Mouse (Mus musculus) bone marrow, adult 2 months (tissue): Measurements from ENCODE around the gene Rtl5. TPM values are rescaled to one million over a fixed set of nuclear protein-coding genes. Genes with fewer than 3 reads are reported as not detected.

Source experiments
- H3K27ac ChIP-seq: fragments of 200-500 bp; 2 replicates; pipeline ENCODE4 v1.5.1; 2012; ENCODE audit warnings: low read depth, mild to moderate bottlenecking, control low read depth, inconsistent platforms, low read length; ENCODE audit not compliant: control insufficient read depth, poor library complexity, insufficient read depth
- H3K4me1 ChIP-seq: fragments of 200-500 bp; 2 replicates; pipeline ENCODE4 v1.6.1; 2011; ENCODE audit warnings: low read length; ENCODE audit not compliant: control insufficient read depth, insufficient read depth
- H3K4me3 ChIP-seq: fragments of 200-500 bp; replicated peaks from 2 replicates; pipeline ENCODE3; 2011; ENCODE audit warnings: mild to moderate bottlenecking, low read depth, low read length, control low read depth; ENCODE audit not compliant: control insufficient read depth
- CTCF ChIP-seq: fragments of 200-500 bp; IDR thresholded peaks from 2 replicates; pipeline ENCODE4 v1.5.1; 2011; ENCODE audit warnings: low read length, control low read depth; ENCODE audit not compliant: control insufficient read depth, insufficient read depth
- POLR2A ChIP-seq: fragments of 200-500 bp; IDR thresholded peaks from 2 replicates; pipeline ENCODE4 v1.6.1; 2011; ENCODE audit warnings: low read depth, mild to moderate bottlenecking, control low read depth, low read length, borderline replicate concordance; ENCODE audit not compliant: control insufficient read depth
- WGBS: fragments of 180-500 bp; shearing (Covaris S2); methylation state at CpG from one replicate; pipeline ENCODE4 v1.1.7; 2018; 5-methylcytosine and 5-hydroxymethylcytosine counted together
- polyA plus RNA-seq: library from polyadenylated mRNA; stranded (reverse); fragments of >200 nt; gene quantifications from 2 replicates; pipeline ENCODE4 v1.2.4, GENCODE M21; 2011; ENCODE audit warnings: low replicate concordance; ENCODE audit not compliant: missing spikeins, insufficient read depth, insufficient read length

Gene Rtl5
- polyA plus RNA-seq, 1 experiment = 4.2 TPM

GRCm38 (mm10) chrX:102073605-102074325 is 2.7 kb upstream of the Rtl5 start:
- Histone ChIP-seq H3K27ac (peak overlapping the region; percentile 36; the same call in 1 of the 2 replicates), H3K4me3 (no peak overlapping the region), H3K4me1 (peaks cover 2% of the 10 kb centered on the region)
- TF ChIP-seq CTCF (no peak), POLR2A (no peak)
- WGBS = 88% methylated on average over 14 of the region's 14 CpGs

- WGBS = 23% methylated on average over 2 of the region's 2 CpGs
- Histone ChIP-seq H3K27ac (no peak overlapping the region), H3K4me1 (peaks cover 2% of the 10 kb centered on the region), H3K4me3 (no peak overlapping the region)
- TF ChIP-seq POLR2A = no peak
- no peak for TF ChIP-seq CTCF
These were observed 413 bp upstream of the Rtl5 start for GRCm38 (mm10) chrX:102071517-102071916.

GRCm38 (mm10) chrX:102068811-102069540 is 2.1 kb downstream of the Rtl5 start:
- Histone ChIP-seq H3K4me3 (no peak overlapping the region), H3K4me1 (peaks cover 2% of the 10 kb centered on the region), H3K27ac (no peak overlapping the region)
- 86% methylated on average over 24 of the region's 24 CpGs for WGBS
- TF ChIP-seq CTCF = no peak
- TF ChIP-seq POLR2A = no peak

- Histone ChIP-seq H3K27ac (no peak overlapping the region), H3K4me3 (no peak overlapping the region), H3K4me1 (peaks cover 2% of the 10 kb centered on the region; the same call in 1 of the 2 replicates)
- 69% methylated on average over 6 of the region's 6 CpGs for WGBS
- TF ChIP-seq CTCF (no peak), POLR2A (no peak)
These were observed 4.0 kb downstream of the Rtl5 start for GRCm38 (mm10) chrX:102067118-102067517.

- TF ChIP-seq CTCF = peak; percentile 69
- TF ChIP-seq POLR2A = no peak
- no peak overlapping the region for H3K27ac ChIP-seq
- no peak overlapping the region for H3K4me3 ChIP-seq
- 26% methylated on average over 9 of the region's 9 CpGs for WGBS
- peaks cover 2% of the 10 kb centered on the region; the same call in 1 of the 2 replicates for H3K4me1 ChIP-seq
These were observed 5.0 kb downstream of the Rtl5 start for GRCm38 (mm10) chrX:102066134-102066533.

- H3K4me3 ChIP-seq = no peak overlapping the region
- 36% methylated on average over 4 of the region's 4 CpGs for whole genome bisulfite sequencing
- no peak for TF ChIP-seq CTCF
- TF ChIP-seq POLR2A = no peak
These were observed 5.8 kb downstream of the Rtl5 start for GRCm38 (mm10) chrX:102065213-102065775.

GRCm38 (mm10) chrX:102064062-102064461 is 7.0 kb downstream of the Rtl5 start:
- TF ChIP-seq POLR2A = no peak
- TF ChIP-seq CTCF = no peak
- Histone ChIP-seq H3K27ac (no peak overlapping the region), H3K4me3 (no peak overlapping the region), H3K4me1 (peaks cover 2% of the 10 kb centered on the region; the same call in 1 of the 2 replicates)
- WGBS = 76% methylated on average over 3 of the region's 3 CpGs

More at GRCm38 (mm10) chrX:102065213-102065775, 5.8 kb downstream of the Rtl5 start:
- H3K4me1 ChIP-seq = peaks cover 2% of the 10 kb centered on the region; the same call in 1 of the 2 replicates
- peak overlapping the region; percentile 10; the same call in 1 of the 2 replicates for H3K27ac ChIP-seq

- 2% methylated on average over 2 of the region's 2 CpGs for WGBS
- TF ChIP-seq CTCF = no peak
- TF ChIP-seq POLR2A = no peak
These were observed 10.2 kb downstream of the Rtl5 start for GRCm38 (mm10) chrX:102060891-102061290.

More at GRCm38 (mm10) chrX:102060891-102061290, 10.2 kb downstream of the Rtl5 start:
- Histone ChIP-seq H3K4me3 (no peak overlapping the region), H3K4me1 (peaks cover 2% of the 10 kb centered on the region; the same call in 1 of the 2 replicates), H3K27ac (no peak overlapping the region)
